Mouse (Mus musculus): ENCODE data around the gene Spns1. TPM values are rescaled to one million over a fixed set of nuclear protein-coding genes. Genes with fewer than 3 reads are reported as not detected.
"Not testable (repeated sequence)": the region's sequence is repeated elsewhere in the genome, so short reads cannot be mapped to it uniquely, and the experiment has no call there.

Gene Spns1
- polyA plus RNA-seq, 1 experiment from 2014 or later = 54.3 TPM

GRCm38 (mm10) chr7:126408686-126409085 lies 31.4 kb upstream of the Spns1 start:
- no peak overlapping the region for H3K4me3 ChIP-seq (ENCODE audit: low read length)
- H3K4me2 ChIP-seq (ENCODE audit: low read depth, low read length) = no peak overlapping the region
- no peak overlapping the region for H3K9ac ChIP-seq (ENCODE audit: low read length)
- no peak overlapping the region for H3K27ac ChIP-seq (ENCODE audit: low read length)
- H3K27me3 ChIP-seq (ENCODE audit: control insufficient read depth, insufficient read depth, low read depth, low read length) = no peaks in the 10 kb centered on the region
- WGBS = 78% methylated on average over 2 of the region's 2 CpGs
- no peaks in the 10 kb centered on the region for H3K36me3 ChIP-seq (ENCODE audit: control insufficient read depth, insufficient read depth, low read length)
- H3K4me1 ChIP-seq (replicated peaks; ENCODE audit: control insufficient read depth, insufficient read depth, low read length) = no peaks in the 10 kb centered on the region
- ATAC-seq (ENCODE audit: low read depth) = no peak
- H3K9me3 ChIP-seq (ENCODE audit: control insufficient read depth, low read length) = no peaks in the 10 kb centered on the region

GRCm38 (mm10) chr7:126402518-126402917 lies 25.3 kb upstream of the Spns1 start:
- not testable (repeated sequence) for H3K27ac ChIP-seq (ENCODE audit: low read length); H3K9ac ChIP-seq (ENCODE audit: low read length); H3K4me3 ChIP-seq (ENCODE audit: low read length); H3K4me1 ChIP-seq (replicated peaks; ENCODE audit: control insufficient read depth, insufficient read depth, low read length); ATAC-seq (ENCODE audit: low read depth); H3K4me2 ChIP-seq (ENCODE audit: low read depth, low read length); H3K27me3 ChIP-seq (ENCODE audit: control insufficient read depth, insufficient read depth, low read depth, low read length); H3K36me3 ChIP-seq (ENCODE audit: control insufficient read depth, insufficient read depth, low read length); H3K9me3 ChIP-seq (ENCODE audit: control insufficient read depth, low read length)
- 71% methylated on average over 7 of the region's 8 CpGs for WGBS

- Histone ChIP-seq H3K27ac (ENCODE audit: low read length) (no peak overlapping the region), H3K36me3 (ENCODE audit: control insufficient read depth, insufficient read depth, low read length) (no peaks in the 10 kb centered on the region), H3K27me3 (ENCODE audit: control insufficient read depth, insufficient read depth, low read depth, low read length) (no peaks in the 10 kb centered on the region), H3K4me3 (ENCODE audit: low read length) (no peak overlapping the region), H3K4me1 (replicated peaks; ENCODE audit: control insufficient read depth, insufficient read depth, low read length) (peaks cover 8% of the 10 kb centered on the region), H3K9me3 (ENCODE audit: control insufficient read depth, low read length) (no peaks in the 10 kb centered on the region), H3K9ac (ENCODE audit: low read length) (no peak overlapping the region), H3K4me2 (ENCODE audit: low read depth, low read length) (no peak overlapping the region)
- WGBS = 6% methylated on average over 5 of the region's 5 CpGs
- ATAC-seq (ENCODE audit: low read depth) = no peak
These were observed 22.3 kb upstream of the Spns1 start for GRCm38 (mm10) chr7:126399548-126399947.

GRCm38 (mm10) chr7:126397822-126398221 lies 20.6 kb upstream of the Spns1 start:
- Histone ChIP-seq H3K4me1 (replicated peaks; ENCODE audit: control insufficient read depth, insufficient read depth, low read length) (peaks cover 8% of the 10 kb centered on the region), H3K36me3 (ENCODE audit: control insufficient read depth, insufficient read depth, low read length) (no peaks in the 10 kb centered on the region), H3K27me3 (ENCODE audit: control insufficient read depth, insufficient read depth, low read depth, low read length) (no peaks in the 10 kb centered on the region), H3K27ac (ENCODE audit: low read length) (no peak overlapping the region), H3K4me2 (ENCODE audit: low read depth, low read length) (no peak overlapping the region), H3K9me3 (ENCODE audit: control insufficient read depth, low read length) (no peaks in the 10 kb centered on the region), H3K4me3 (ENCODE audit: low read length) (no peak overlapping the region), H3K9ac (ENCODE audit: low read length) (no peak overlapping the region)
- no peak for ATAC-seq (ENCODE audit: low read depth)
- 79% methylated on average over 4 of the region's 4 CpGs for WGBS

- ATAC-seq (ENCODE audit: low read depth) = no peak
- Histone ChIP-seq H3K4me3 (ENCODE audit: low read length) (peak overlapping the region; percentile 16; the same call in 1 of the 2 replicates), H3K9ac (ENCODE audit: low read length) (peak overlapping the region; percentile 44; the same call in 1 of the 2 replicates), H3K9me3 (ENCODE audit: control insufficient read depth, low read length) (no peaks in the 10 kb centered on the region), H3K27ac (ENCODE audit: low read length) (no peak overlapping the region), H3K4me2 (ENCODE audit: low read depth, low read length) (peak overlapping the region; percentile 46), H3K4me1 (replicated peaks; ENCODE audit: control insufficient read depth, insufficient read depth, low read length) (peaks cover 8% of the 10 kb centered on the region), H3K36me3 (ENCODE audit: control insufficient read depth, insufficient read depth, low read length) (no peaks in the 10 kb centered on the region), H3K27me3 (ENCODE audit: control insufficient read depth, insufficient read depth, low read depth, low read length) (no peaks in the 10 kb centered on the region)
- 47% methylated on average over 6 of the region's 6 CpGs for WGBS
These were observed 20.0 kb upstream of the Spns1 start for GRCm38 (mm10) chr7:126397221-126397620.

- under 1% methylated on average over 54 of the region's 59 CpGs for WGBS
- Histone ChIP-seq H3K9ac (ENCODE audit: low read length) (peak within 1 kb of the TSS; percentile 83), H3K36me3 (ENCODE audit: control insufficient read depth, insufficient read depth, low read length) (no peaks in the 10 kb centered on the region), H3K27ac (ENCODE audit: low read length) (no peak within 1 kb of the TSS), H3K4me3 (ENCODE audit: low read length) (peak within 1 kb of the TSS; percentile 88), H3K4me1 (replicated peaks; ENCODE audit: control insufficient read depth, insufficient read depth, low read length) (peaks cover 8% of the 10 kb centered on the region), H3K4me2 (ENCODE audit: low read depth, low read length) (peak within 1 kb of the TSS; percentile 82), H3K9me3 (ENCODE audit: control insufficient read depth, low read length) (no peaks in the 10 kb centered on the region), H3K27me3 (ENCODE audit: control insufficient read depth, insufficient read depth, low read depth, low read length) (no peaks in the 10 kb centered on the region)
- peak; percentile 99 for ATAC-seq (ENCODE audit: low read depth)
These were observed 19.3 kb upstream of the Spns1 start, which contains the start of gene Nfatc2ip for GRCm38 (mm10) chr7:126396298-126397119. Nfatc2ip (minus strand) TSS chr7:126396737.

- H3K27ac ChIP-seq (ENCODE audit: low read length); H3K27me3 ChIP-seq (ENCODE audit: control insufficient read depth, insufficient read depth, low read depth, low read length); H3K4me2 ChIP-seq (ENCODE audit: low read depth, low read length); H3K4me1 ChIP-seq (replicated peaks; ENCODE audit: control insufficient read depth, insufficient read depth, low read length); H3K9me3 ChIP-seq (ENCODE audit: control insufficient read depth, low read length); H3K4me3 ChIP-seq (ENCODE audit: low read length); H3K9ac ChIP-seq (ENCODE audit: low read length); H3K36me3 ChIP-seq (ENCODE audit: control insufficient read depth, insufficient read depth, low read length); ATAC-seq (ENCODE audit: low read depth): not testable (repeated sequence)
- 89% methylated on average over 7 of the region's 7 CpGs for WGBS
These were observed 15.0 kb upstream of the Spns1 start for GRCm38 (mm10) chr7:126392086-126392884.

GRCm38 (mm10) chr7:126388185-126388584 lies 10.9 kb upstream of the Spns1 start:
- peaks cover 18% of the 10 kb centered on the region for H3K36me3 ChIP-seq (ENCODE audit: control insufficient read depth, insufficient read depth, low read length)
- no peak overlapping the region for H3K4me2 ChIP-seq (ENCODE audit: low read depth, low read length)
- no peaks in the 10 kb centered on the region for H3K4me1 ChIP-seq (replicated peaks; ENCODE audit: control insufficient read depth, insufficient read depth, low read length)
- 100% methylated on average over 1 of the region's 1 CpGs for WGBS
- H3K9ac ChIP-seq (ENCODE audit: low read length) = no peak overlapping the region
- H3K9me3 ChIP-seq (ENCODE audit: control insufficient read depth, low read length) = no peaks in the 10 kb centered on the region
- no peaks in the 10 kb centered on the region for H3K27me3 ChIP-seq (ENCODE audit: control insufficient read depth, insufficient read depth, low read depth, low read length)
- ATAC-seq (ENCODE audit: low read depth) = no peak
- H3K4me3 ChIP-seq (ENCODE audit: low read length) = no peak overlapping the region
- H3K27ac ChIP-seq (ENCODE audit: low read length) = no peak overlapping the region

GRCm38 (mm10) chr7:126383565-126383964 lies 6.3 kb upstream of the Spns1 start:
- 81% methylated on average over 5 of the region's 5 CpGs for WGBS

More at GRCm38 (mm10) chr7:126383565-126383964, 6.3 kb upstream of the Spns1 start:
- Histone ChIP-seq H3K27me3 (ENCODE audit: control insufficient read depth, insufficient read depth, low read depth, low read length) (no peaks in the 10 kb centered on the region), H3K9me3 (ENCODE audit: control insufficient read depth, low read length) (no peaks in the 10 kb centered on the region), H3K36me3 (ENCODE audit: control insufficient read depth, insufficient read depth, low read length) (peaks cover 10% of the 10 kb centered on the region), H3K9ac (ENCODE audit: low read length) (no peak overlapping the region), H3K4me2 (ENCODE audit: low read depth, low read length) (no peak overlapping the region), H3K4me1 (replicated peaks; ENCODE audit: control insufficient read depth, insufficient read depth, low read length) (no peaks in the 10 kb centered on the region), H3K4me3 (ENCODE audit: low read length) (no peak overlapping the region), H3K27ac (ENCODE audit: low read length) (no peak overlapping the region)
- no peak for ATAC-seq (ENCODE audit: low read depth)

All from lung, embryonic 16.5 days (tissue).